Mouse (Mus musculus): ENCODE data around the gene Sipa1l1. TPM values are rescaled to one million over a fixed set of nuclear protein-coding genes. Genes with fewer than 3 reads are reported as not detected.

The Sipa1l1 gene
- polyA plus RNA-seq, 1 experiment from 2014 or later = 25.9 TPM

DNA sequence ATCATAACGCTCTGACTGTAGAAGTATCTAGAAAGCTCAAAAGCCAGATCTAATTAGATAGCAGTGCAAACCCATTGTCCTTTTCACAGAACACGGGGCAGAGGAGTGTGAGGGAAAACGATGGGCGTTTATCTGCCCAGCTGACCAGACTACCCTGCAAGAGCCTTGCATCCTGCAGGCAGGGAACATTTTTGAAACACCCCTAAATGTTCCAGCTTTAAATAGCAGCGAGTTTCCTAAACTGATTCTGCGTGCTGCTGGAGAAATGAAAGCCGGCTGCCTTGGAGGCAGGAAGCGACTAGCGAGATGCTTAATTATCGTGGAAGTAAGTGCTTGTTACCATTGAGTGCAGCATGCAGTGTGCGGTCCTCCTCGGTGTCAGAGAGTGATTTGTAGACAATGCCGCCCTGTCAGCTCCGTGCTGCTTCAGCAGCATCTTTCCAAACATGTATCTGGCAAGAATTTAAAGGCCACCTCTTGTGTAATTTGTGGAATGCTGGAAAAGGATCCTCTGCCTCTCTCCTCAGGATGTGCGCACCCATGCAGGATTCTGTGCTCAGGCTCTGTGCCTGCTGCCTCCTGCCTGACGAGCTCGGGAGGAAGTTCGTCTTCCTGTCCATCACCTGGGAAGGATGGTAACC, 170.2 kb downstream of the Sipa1l1 start:
- ATAC-seq (ENCODE audit: low read depth) = peak; percentile 88
- peak overlapping the region; percentile 27 for H3K4me3 ChIP-seq (ENCODE audit: low read length)
- H3K27me3 ChIP-seq (ENCODE audit: control insufficient read depth, insufficient read depth, low read depth, low read length) = no peaks in the 10 kb centered on the region
- no peaks in the 10 kb centered on the region for H3K9me3 ChIP-seq (ENCODE audit: control insufficient read depth, low read length)
- peak overlapping the region; percentile 57 for H3K27ac ChIP-seq (ENCODE audit: low read length)
- H3K4me1 ChIP-seq (replicated peaks; ENCODE audit: control insufficient read depth, insufficient read depth, low read length) = peaks cover 4% of the 10 kb centered on the region; the same call in 1 of the 2 replicates
- H3K4me2 ChIP-seq (ENCODE audit: low read depth, low read length) = peak overlapping the region; percentile 49
- peaks cover 2% of the 10 kb centered on the region; the same call in 1 of the 2 replicates for H3K36me3 ChIP-seq (ENCODE audit: control insufficient read depth, insufficient read depth, low read length)
- H3K9ac ChIP-seq (ENCODE audit: low read length) = peak overlapping the region; percentile 1
- 22% methylated on average over 18 of the region's 18 CpGs for WGBS

DNA sequence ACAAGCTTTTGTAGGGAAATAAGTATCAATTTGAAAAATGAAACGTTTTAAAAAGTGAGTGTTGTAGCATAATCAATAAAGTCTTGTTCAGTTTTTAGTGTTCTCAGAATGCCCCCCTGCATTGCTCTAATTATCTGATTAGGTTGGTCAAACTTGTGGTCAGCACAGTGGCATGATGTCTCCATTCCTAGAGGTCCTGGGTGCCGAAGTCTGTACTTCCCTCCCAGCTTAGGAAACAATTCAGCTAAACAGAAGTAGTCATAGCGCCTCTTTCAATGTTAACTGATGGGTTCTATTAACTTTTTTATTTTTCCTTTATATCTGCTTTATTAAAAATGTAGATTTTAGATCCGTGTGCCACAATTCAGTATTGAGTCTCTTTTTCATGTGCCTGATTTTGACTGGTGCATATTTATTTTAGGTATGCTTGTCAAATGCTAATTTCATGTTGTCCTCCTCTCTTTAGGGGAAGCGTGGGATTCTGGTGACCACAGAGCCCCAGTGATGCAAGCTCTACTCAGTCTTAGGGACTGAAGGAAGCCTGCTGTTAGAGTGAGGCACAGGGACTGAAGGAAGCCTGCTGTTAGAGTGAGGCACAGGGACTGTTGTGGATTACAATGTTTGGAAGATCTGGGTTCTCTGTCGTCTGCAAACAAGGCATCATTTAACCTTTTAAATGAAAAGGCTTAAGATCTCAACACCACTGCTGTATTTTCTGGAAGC, 171.2 kb downstream of the Sipa1l1 start:
- Histone ChIP-seq H3K4me2 (ENCODE audit: low read depth, low read length) (peak overlapping the region; percentile 49), H3K27me3 (ENCODE audit: control insufficient read depth, insufficient read depth, low read depth, low read length) (no peaks in the 10 kb centered on the region), H3K36me3 (ENCODE audit: control insufficient read depth, insufficient read depth, low read length) (peaks cover 2% of the 10 kb centered on the region; the same call in 1 of the 2 replicates), H3K4me3 (ENCODE audit: low read length) (no peak overlapping the region), H3K9ac (ENCODE audit: low read length) (no peak overlapping the region), H3K4me1 (replicated peaks; ENCODE audit: control insufficient read depth, insufficient read depth, low read length) (peaks cover 4% of the 10 kb centered on the region; the same call in 1 of the 2 replicates), H3K27ac (ENCODE audit: low read length) (no peak overlapping the region), H3K9me3 (ENCODE audit: control insufficient read depth, low read length) (no peaks in the 10 kb centered on the region)
- 70% methylated on average over 6 of the region's 6 CpGs for WGBS
- no peak for ATAC-seq (ENCODE audit: low read depth)

DNA sequence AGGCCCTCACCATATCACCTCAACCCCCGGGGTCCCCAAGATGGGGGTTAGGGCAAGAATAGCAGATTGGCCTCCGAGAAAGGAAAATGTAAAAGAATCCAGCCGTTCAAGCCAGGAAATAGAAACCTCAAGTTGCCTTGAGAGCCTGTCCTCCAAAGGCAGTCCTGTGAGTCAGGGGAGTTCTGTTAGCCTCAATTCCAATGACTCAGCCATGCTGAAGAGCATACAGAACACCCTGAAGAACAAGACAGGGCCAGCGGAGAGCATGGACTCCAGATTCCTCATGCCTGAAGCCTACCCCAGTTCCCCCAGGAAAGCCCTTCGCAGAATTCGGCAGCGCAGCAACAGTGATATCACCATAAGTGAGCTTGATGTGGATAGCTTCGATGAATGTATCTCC, 172.1 kb downstream of the Sipa1l1 start:
- no peak for ATAC-seq (ENCODE audit: low read depth)
- Histone ChIP-seq H3K27ac (ENCODE audit: low read length) (no peak overlapping the region), H3K9ac (ENCODE audit: low read length) (no peak overlapping the region), H3K4me1 (replicated peaks; ENCODE audit: control insufficient read depth, insufficient read depth, low read length) (peaks cover 4% of the 10 kb centered on the region; the same call in 1 of the 2 replicates), H3K9me3 (ENCODE audit: control insufficient read depth, low read length) (no peaks in the 10 kb centered on the region), H3K27me3 (ENCODE audit: control insufficient read depth, insufficient read depth, low read depth, low read length) (no peaks in the 10 kb centered on the region), H3K4me3 (ENCODE audit: low read length) (no peak overlapping the region), H3K36me3 (ENCODE audit: control insufficient read depth, insufficient read depth, low read length) (peaks cover 2% of the 10 kb centered on the region; the same call in 1 of the 2 replicates), H3K4me2 (ENCODE audit: low read depth, low read length) (no peak overlapping the region)
- 94% methylated on average over 8 of the region's 8 CpGs for WGBS

DNA sequence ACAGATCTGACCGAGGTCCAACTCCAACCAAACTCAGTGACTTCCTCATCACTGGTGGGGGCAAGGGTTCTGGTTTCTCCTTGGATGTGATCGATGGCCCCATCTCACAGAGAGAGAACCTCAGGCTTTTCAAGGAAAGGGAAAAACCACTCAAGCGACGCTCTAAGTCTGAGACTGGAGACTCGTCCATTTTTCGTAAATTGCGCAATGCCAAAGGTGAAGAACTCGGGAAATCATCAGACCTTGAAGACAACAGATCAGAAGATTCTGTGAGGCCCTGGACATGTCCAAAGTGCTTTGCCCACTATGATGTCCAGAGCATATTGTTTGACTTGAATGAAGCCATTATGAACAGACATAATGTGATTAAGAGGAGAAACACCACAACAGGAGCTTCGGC, 172.6 kb downstream of the Sipa1l1 start:
- Histone ChIP-seq H3K27me3 (ENCODE audit: control insufficient read depth, insufficient read depth, low read depth, low read length) (no peaks in the 10 kb centered on the region), H3K9me3 (ENCODE audit: control insufficient read depth, low read length) (no peaks in the 10 kb centered on the region), H3K36me3 (ENCODE audit: control insufficient read depth, insufficient read depth, low read length) (peaks cover 2% of the 10 kb centered on the region; the same call in 1 of the 2 replicates), H3K9ac (ENCODE audit: low read length) (no peak overlapping the region), H3K27ac (ENCODE audit: low read length) (no peak overlapping the region), H3K4me3 (ENCODE audit: low read length) (no peak overlapping the region), H3K4me1 (replicated peaks; ENCODE audit: control insufficient read depth, insufficient read depth, low read length) (peaks cover 4% of the 10 kb centered on the region; the same call in 1 of the 2 replicates), H3K4me2 (ENCODE audit: low read depth, low read length) (no peak overlapping the region)
- 93% methylated on average over 9 of the region's 9 CpGs for WGBS
- no peak for ATAC-seq (ENCODE audit: low read depth)

DNA sequence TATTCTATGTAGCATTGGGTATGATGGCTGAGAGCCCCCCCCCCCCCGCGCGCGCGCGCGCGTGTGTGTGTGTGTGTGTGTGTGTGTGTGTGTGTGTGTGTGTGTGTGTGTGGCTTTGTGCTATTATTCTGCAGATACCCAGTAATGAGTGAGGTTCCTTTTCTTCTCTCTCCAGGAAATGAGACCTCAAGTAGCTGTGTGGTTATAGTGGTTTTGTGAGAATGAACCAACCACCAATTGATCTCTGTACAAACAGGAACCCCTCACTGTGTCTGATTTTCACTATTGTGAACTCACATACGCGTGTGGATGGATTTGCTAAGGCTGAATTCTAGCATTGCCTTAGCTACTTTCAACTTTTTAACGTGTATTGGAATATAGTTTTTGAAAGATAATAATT, 181.0 kb downstream of the Sipa1l1 start:
- no peak overlapping the region for H3K4me3 ChIP-seq (ENCODE audit: low read length)
- ATAC-seq (ENCODE audit: low read depth) = no peak
- peaks cover 11% of the 10 kb centered on the region for H3K4me1 ChIP-seq (replicated peaks; ENCODE audit: control insufficient read depth, insufficient read depth, low read length)
- H3K36me3 ChIP-seq (ENCODE audit: control insufficient read depth, insufficient read depth, low read length) = no peaks in the 10 kb centered on the region
- H3K27ac ChIP-seq (ENCODE audit: low read length) = no peak overlapping the region
- H3K9ac ChIP-seq (ENCODE audit: low read length) = no peak overlapping the region
- H3K4me2 ChIP-seq (ENCODE audit: low read depth, low read length) = no peak overlapping the region
- H3K9me3 ChIP-seq (ENCODE audit: control insufficient read depth, low read length) = no peaks in the 10 kb centered on the region
- no peaks in the 10 kb centered on the region for H3K27me3 ChIP-seq (ENCODE audit: control insufficient read depth, insufficient read depth, low read depth, low read length)
- 80% methylated on average over 5 of the region's 11 CpGs for WGBS

DNA sequence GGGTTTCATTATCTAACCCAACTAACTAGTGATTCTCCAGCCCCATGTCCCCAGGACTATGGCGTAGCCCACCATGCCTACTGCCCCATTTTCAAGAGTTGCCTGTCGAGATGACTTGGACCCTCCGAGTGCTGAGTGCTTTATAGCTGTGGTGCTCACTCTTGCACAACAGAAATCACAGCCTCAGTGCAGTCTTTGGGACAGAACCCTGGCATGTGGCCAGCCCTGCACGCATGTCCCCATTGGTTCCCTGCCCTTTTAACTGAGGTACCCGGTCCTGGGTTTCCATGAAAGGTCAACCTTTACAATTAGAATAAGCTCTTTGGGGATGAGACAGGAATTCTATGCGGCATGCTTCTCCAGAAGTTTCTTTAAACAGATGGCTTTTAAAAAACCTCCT, 181.8 kb downstream of the Sipa1l1 start:
- H3K4me3 ChIP-seq (ENCODE audit: low read length) = no peak overlapping the region
- peak; percentile 73 for ATAC-seq (ENCODE audit: low read depth)
- H3K27ac ChIP-seq (ENCODE audit: low read length) = peak overlapping the region; percentile 75
- no peak overlapping the region for H3K9ac ChIP-seq (ENCODE audit: low read length)
- H3K4me1 ChIP-seq (replicated peaks; ENCODE audit: control insufficient read depth, insufficient read depth, low read length) = peaks cover 12% of the 10 kb centered on the region
- no peak overlapping the region for H3K4me2 ChIP-seq (ENCODE audit: low read depth, low read length)
- H3K36me3 ChIP-seq (ENCODE audit: control insufficient read depth, insufficient read depth, low read length) = no peaks in the 10 kb centered on the region
- H3K27me3 ChIP-seq (ENCODE audit: control insufficient read depth, insufficient read depth, low read depth, low read length) = no peaks in the 10 kb centered on the region
- WGBS = 49% methylated on average over 6 of the region's 6 CpGs
- no peaks in the 10 kb centered on the region for H3K9me3 ChIP-seq (ENCODE audit: control insufficient read depth, low read length)

DNA sequence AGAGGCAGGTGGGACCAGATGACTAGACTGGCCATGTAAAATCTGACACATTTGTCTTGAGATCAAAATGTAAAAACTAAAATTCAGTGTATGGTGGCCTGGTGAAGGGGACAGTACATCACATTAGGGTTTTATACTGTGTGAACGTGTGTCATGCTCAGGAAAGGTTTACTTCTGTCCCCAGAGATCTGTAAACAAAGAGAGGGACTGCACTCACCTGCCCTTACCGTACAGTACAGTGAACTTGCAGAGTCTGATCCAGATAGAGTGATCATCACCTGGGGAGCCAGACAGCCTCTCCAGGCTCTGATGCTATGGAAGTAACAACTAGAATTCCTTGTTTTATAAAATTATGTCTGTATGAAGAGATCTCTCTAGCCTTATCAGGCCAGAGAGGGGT, 184.5 kb downstream of the Sipa1l1 start:
- WGBS = 62% methylated on average over 2 of the region's 2 CpGs
- H3K27ac ChIP-seq (ENCODE audit: low read length) = no peak overlapping the region
- H3K9me3 ChIP-seq (ENCODE audit: control insufficient read depth, low read length) = no peaks in the 10 kb centered on the region
- no peak for ATAC-seq (ENCODE audit: low read depth)
- no peak overlapping the region for H3K9ac ChIP-seq (ENCODE audit: low read length)
- H3K36me3 ChIP-seq (ENCODE audit: control insufficient read depth, insufficient read depth, low read length) = no peaks in the 10 kb centered on the region
- H3K27me3 ChIP-seq (ENCODE audit: control insufficient read depth, insufficient read depth, low read depth, low read length) = no peaks in the 10 kb centered on the region
- peaks cover 12% of the 10 kb centered on the region for H3K4me1 ChIP-seq (replicated peaks; ENCODE audit: control insufficient read depth, insufficient read depth, low read length)
- no peak overlapping the region for H3K4me3 ChIP-seq (ENCODE audit: low read length)
- H3K4me2 ChIP-seq (ENCODE audit: low read depth, low read length) = no peak overlapping the region

DNA sequence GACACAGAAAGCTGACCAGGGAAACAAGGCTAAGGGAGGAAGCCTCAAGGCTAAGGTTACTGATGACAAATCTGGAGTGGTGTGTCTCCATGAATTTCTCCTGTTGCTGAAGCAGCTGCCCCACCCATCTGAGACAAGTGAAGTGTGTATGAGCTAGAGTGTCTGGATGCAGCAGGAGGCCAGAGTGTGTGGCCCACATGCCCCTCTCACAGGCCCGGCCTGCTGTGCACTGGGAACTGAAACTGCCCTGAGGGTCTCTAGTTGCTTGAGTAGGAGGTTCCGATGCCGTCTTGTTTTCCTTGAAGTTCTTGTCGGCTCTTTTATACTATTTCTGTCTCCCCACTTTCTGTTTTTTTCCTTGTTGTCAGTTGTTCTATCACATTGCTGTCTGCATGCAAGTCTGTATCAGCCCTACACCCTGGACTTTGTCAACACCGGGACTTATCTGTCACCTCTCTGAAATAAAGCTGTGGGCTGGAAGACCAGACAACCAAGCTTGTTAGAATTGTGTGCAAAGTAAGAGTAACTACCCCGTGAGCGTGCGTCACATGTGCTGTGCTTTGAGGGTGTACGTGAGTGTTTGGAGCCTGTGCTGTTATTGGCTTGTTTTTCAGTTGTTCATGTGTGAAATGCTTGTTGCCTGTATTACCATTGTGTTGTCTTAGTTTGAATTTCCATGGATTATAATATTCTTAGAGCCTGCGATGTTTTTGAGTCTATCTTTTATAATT, 186.5 kb downstream of the Sipa1l1 start:
- Histone ChIP-seq H3K4me2 (ENCODE audit: low read depth, low read length) (no peak overlapping the region), H3K4me3 (ENCODE audit: low read length) (no peak overlapping the region), H3K27ac (ENCODE audit: low read length) (no peak overlapping the region), H3K36me3 (ENCODE audit: control insufficient read depth, insufficient read depth, low read length) (no peaks in the 10 kb centered on the region), H3K27me3 (ENCODE audit: control insufficient read depth, insufficient read depth, low read depth, low read length) (no peaks in the 10 kb centered on the region), H3K9me3 (ENCODE audit: control insufficient read depth, low read length) (no peaks in the 10 kb centered on the region), H3K9ac (ENCODE audit: low read length) (no peak overlapping the region), H3K4me1 (replicated peaks; ENCODE audit: control insufficient read depth, insufficient read depth, low read length) (peaks cover 11% of the 10 kb centered on the region)
- WGBS = 63% methylated on average over 10 of the region's 10 CpGs
- no peak; the same call in 1 of the 2 replicates for ATAC-seq (ENCODE audit: low read depth)

DNA sequence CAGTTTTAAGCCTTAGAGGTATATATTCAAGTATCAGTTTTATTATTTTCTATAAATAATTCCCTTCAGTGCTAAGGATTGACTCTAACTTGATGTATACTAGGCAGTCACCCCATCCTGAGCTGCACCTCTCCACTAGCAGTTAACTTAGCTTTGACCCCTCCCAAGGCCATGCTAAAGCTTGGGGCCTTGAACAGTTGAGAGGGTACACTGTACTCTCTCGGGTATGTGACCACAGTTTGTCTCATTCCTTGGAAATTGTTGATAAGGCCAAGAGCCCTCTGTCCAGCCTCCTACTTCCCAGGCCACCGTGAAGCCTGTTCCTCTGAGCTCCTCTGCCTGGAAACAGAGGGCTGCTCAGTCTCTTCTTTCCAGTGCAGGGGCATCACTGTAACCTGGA, 187.4 kb downstream of the Sipa1l1 start:
- H3K9me3 ChIP-seq (ENCODE audit: control insufficient read depth, low read length) = no peaks in the 10 kb centered on the region
- no peaks in the 10 kb centered on the region for H3K36me3 ChIP-seq (ENCODE audit: control insufficient read depth, insufficient read depth, low read length)
- ATAC-seq (ENCODE audit: low read depth) = no peak
- H3K4me2 ChIP-seq (ENCODE audit: low read depth, low read length) = no peak overlapping the region
- 42% methylated on average over 2 of the region's 2 CpGs for WGBS
- no peaks in the 10 kb centered on the region for H3K27me3 ChIP-seq (ENCODE audit: control insufficient read depth, insufficient read depth, low read depth, low read length)
- no peak overlapping the region for H3K27ac ChIP-seq (ENCODE audit: low read length)
- H3K4me1 ChIP-seq (replicated peaks; ENCODE audit: control insufficient read depth, insufficient read depth, low read length) = peaks cover 7% of the 10 kb centered on the region
- no peak overlapping the region for H3K9ac ChIP-seq (ENCODE audit: low read length)
- H3K4me3 ChIP-seq (ENCODE audit: low read length) = no peak overlapping the region

All from lung, embryonic 16.5 days (tissue).